Mouse (Mus musculus) thymus, postnatal 4 days (tissue): Measurements from ENCODE around the gene Gbp3.
A peak's percentile ranks its signal among the peaks of the same experiment; 100 is the strongest.

Source experiments
- DNase-seq: peaks from one replicate; pipeline ENCODE4 v3.0.0; 2021

Gene Gbp3

GRCm38 (mm10) chr3:142590431-142591067 lies 30.7 kb downstream of the Gbp3 start:
- no peak for DNase-seq

- no peak for DNase-seq
These were observed 34.7 kb downstream of the Gbp3 start, which contains the start of gene Gbp2b for GRCm38 (mm10) chr3:142594547-142594946. TSS of gene Gbp2b (plus strand) at chr3:142594847.

- no peak for DNase-seq
These were observed 38.1 kb downstream of the Gbp3 start for GRCm38 (mm10) chr3:142597923-142598322.

- no peak for DNase-seq
These were observed 41.8 kb downstream of the Gbp3 start for GRCm38 (mm10) chr3:142601675-142602074.

GRCm38 (mm10) chr3:142618658-142619057 lies 58.8 kb downstream of the Gbp3 start:
- peak; percentile 10 for DNase-seq

- peak; percentile 13 for DNase-seq
These were observed 59.8 kb downstream of the Gbp3 start for GRCm38 (mm10) chr3:142619606-142620005.

GRCm38 (mm10) chr3:142620111-142620955 lies 60.5 kb downstream of the Gbp3 start, which contains the start of gene Gbp2:
TSS of gene Gbp2 (plus strand) at chr3:142620602.
- peak; percentile 36 for DNase-seq

- DNase-seq = peak; percentile 15
These were observed 61.2 kb downstream of the Gbp3 start for GRCm38 (mm10) chr3:142620956-142621562.
